Mouse (Mus musculus) heart, embryonic 14.5 days (tissue): ENCODE results near the gene Asb4. TPM values are rescaled to one million over a fixed set of nuclear protein-coding genes. Genes with fewer than 3 reads are reported as not detected.
A peak's percentile ranks its signal among the peaks of the same experiment; 100 is the strongest.
"Not testable (repeated sequence)": the region's sequence is repeated elsewhere in the genome, so short reads cannot be mapped to it uniquely, and the experiment has no call there.

Experiments
- ATAC-seq: fragments of 200-750 bp; cut with Nextera tagmentation; 2 replicates; pipeline ENCODE4 v1.8.0; 2017; ENCODE audit warnings: low read depth, moderate TSS enrichment; ENCODE audit not compliant: insufficient number of reproducible peaks, insufficient read depth, low FRiP score
- H3K27ac ChIP-seq, 2 experiments: fragments of 200-500 bp in 1 of 2; fragments of 300-500 bp in 1 of 2; sonication (generic) in 1 of 2; replicated peaks in 1 of 2; 2 replicates each; pipeline ENCODE4 v1.5.1; 2012 to 2014; ENCODE audit warnings: low read depth in 2 of 2, low read length in 2 of 2, control low read depth in 1 of 2, mild to moderate bottlenecking in 1 of 2, mixed read lengths in 1 of 2; ENCODE audit not compliant: control insufficient read depth in 1 of 2, insufficient read depth in 1 of 2
- H3K27me3 ChIP-seq: fragments of 300-500 bp; sonication (generic); 2 replicates; pipeline ENCODE4 v1.6.1; 2014; ENCODE audit warnings: mild to moderate bottlenecking, low read length, control low read depth; ENCODE audit not compliant: control insufficient read depth, insufficient read depth
- H3K36me3 ChIP-seq: fragments of 300-500 bp; sonication (generic); 2 replicates; pipeline ENCODE4 v1.6.1; 2014; ENCODE audit warnings: mild to moderate bottlenecking, control low read depth, low read length, mixed read lengths; ENCODE audit not compliant: control insufficient read depth, insufficient read depth
- H3K4me1 ChIP-seq, 2 experiments: fragments of 200-500 bp in 1 of 2; fragments of 300-500 bp in 1 of 2; sonication (generic) in 1 of 2; 2 replicates each; pipeline ENCODE4 v1.6.1; 2012 to 2014; ENCODE audit warnings: low read length in 2 of 2, control low read depth in 1 of 2, mixed read lengths in 1 of 2; ENCODE audit not compliant: control insufficient read depth in 2 of 2, insufficient read depth in 2 of 2
- H3K4me2 ChIP-seq: fragments of 300-500 bp; sonication (generic); 2 replicates; pipeline ENCODE4 v1.6.1; 2014; ENCODE audit warnings: mild to moderate bottlenecking, low read length
- H3K4me3 ChIP-seq, 2 experiments: fragments of 200-500 bp in 1 of 2; fragments of 300-500 bp in 1 of 2; sonication (generic) in 1 of 2; 2 replicates each; pipeline ENCODE4 v1.5.1; 2012 to 2014; ENCODE audit warnings: low read length in 2 of 2, mild to moderate bottlenecking in 2 of 2, control low read depth in 1 of 2, low read depth in 1 of 2, moderate library complexity in 1 of 2; ENCODE audit not compliant: control insufficient read depth in 1 of 2, insufficient read depth in 1 of 2
- H3K9ac ChIP-seq: fragments of 300-500 bp; sonication (generic); 2 replicates; pipeline ENCODE4 v1.6.1; 2014; ENCODE audit warnings: mild to moderate bottlenecking, low read length
- H3K9me3 ChIP-seq: fragments of 300-500 bp; sonication (generic); 2 replicates; pipeline ENCODE4 v1.6.1; 2016; ENCODE audit warnings: low read length, control low read depth; ENCODE audit not compliant: control insufficient read depth
- WGBS: fragments of 180-500 bp; shearing (Covaris S2); extraction: QIAGEN DNeasy Blood & Tissue Kit; methylation state at CpG from one replicate; pipeline ENCODE4 v1.1.7; 2014; 5-methylcytosine and 5-hydroxymethylcytosine counted together
- polyA plus RNA-seq: library from polyadenylated mRNA; unstranded; fragments of >200 nt; fragmentation: Nextera tagmentation; extraction: Ambion mirVana; gene quantifications from 2 replicates; pipeline ENCODE4 v1.2.1, GENCODE M21; 2014

The Asb4 gene
- 33.8 and 36.8 TPM in 2 replicates for polyA plus RNA-seq

GRCm38 (mm10) chr6:5383336-5384177 is at the start of gene Asb4:
TSS of gene Asb4 (plus strand) at chr6:5383386.
- ATAC-seq = no peak
- Histone ChIP-seq H3K4me3 (peak within 1 kb of the TSS; percentile 44 to 45), H3K36me3 (no peaks in the 10 kb centered on the region), H3K4me2 (peak within 1 kb of the TSS; percentile 86), H3K9me3 (no peaks in the 10 kb centered on the region), H3K27ac (peak within 1 kb of the TSS; percentile 33 to 38), H3K9ac (peak within 1 kb of the TSS; percentile 71), H3K4me1 (peaks cover 4 to 11% of the 10 kb centered on the region in 2 experiments), H3K27me3 (no peaks in the 10 kb centered on the region)
- 9% methylated on average over 19 of the region's 19 CpGs for WGBS

DNA sequence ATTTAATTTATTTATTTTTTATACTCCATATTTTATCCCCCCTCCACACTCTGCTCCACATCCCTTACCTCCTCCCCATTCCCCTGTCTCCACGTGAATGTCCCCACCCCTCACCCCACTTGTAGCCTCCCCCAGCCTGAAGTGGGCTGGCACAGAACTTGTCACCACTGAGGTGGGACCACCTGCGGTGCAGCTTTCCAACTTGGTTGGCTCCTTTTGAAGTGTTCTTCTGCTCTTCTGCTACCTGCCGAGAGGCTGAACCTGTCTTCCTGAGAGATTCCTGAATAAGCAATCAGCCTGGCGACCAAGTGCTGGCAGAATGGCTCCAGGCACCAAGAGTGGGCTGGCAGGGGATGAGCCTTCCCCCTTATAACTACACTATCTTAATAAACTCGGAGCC is 49.2 kb upstream of the Asb4 start:
- Histone ChIP-seq H3K9ac (no peak overlapping the region), H3K4me2 (peak overlapping the region; percentile 41), H3K9me3 (no peaks in the 10 kb centered on the region), H3K27me3 (no peaks in the 10 kb centered on the region), H3K27ac (no peak overlapping the region), H3K4me1 (no peaks in the 10 kb centered on the region), H3K4me3 (no peak overlapping the region), H3K36me3 (no peaks in the 10 kb centered on the region)
- WGBS = 57% methylated on average over 5 of the region's 5 CpGs
- no peak for ATAC-seq

- not testable (repeated sequence) for H3K36me3 ChIP-seq, H3K27me3 ChIP-seq, H3K4me1 ChIP-seq, H3K9me3 ChIP-seq, H3K27ac ChIP-seq, ATAC-seq, H3K4me3 ChIP-seq, H3K9ac ChIP-seq, H3K4me2 ChIP-seq
Measured at GRCm38 (mm10) chr6:5336016-5336415, 47.2 kb upstream of the Asb4 start.

DNA sequence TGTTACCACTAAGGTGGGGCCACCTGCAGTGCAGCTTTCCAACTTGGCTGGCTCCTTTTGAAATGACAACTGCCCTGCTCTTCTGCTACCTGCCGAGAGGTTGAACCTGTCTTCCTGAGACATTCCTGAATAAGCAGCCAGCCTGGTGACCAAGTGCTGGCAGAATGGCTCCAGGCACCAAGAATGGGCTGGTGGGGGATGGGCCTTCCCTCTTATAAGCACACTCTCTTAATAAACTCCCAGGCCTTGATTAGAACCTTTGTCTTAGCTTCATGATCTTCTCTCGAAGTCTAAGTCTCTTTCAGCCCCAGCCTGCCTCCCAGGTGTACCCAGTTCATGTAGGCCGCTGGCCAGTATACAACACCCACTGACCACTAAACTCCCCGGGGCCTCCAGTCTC is 44.4 kb upstream of the Asb4 start:
- H3K4me1 ChIP-seq, H3K9me3 ChIP-seq, H3K36me3 ChIP-seq, H3K27me3 ChIP-seq, H3K9ac ChIP-seq, H3K4me2 ChIP-seq, ATAC-seq, H3K27ac ChIP-seq, H3K4me3 ChIP-seq: not testable (repeated sequence)
- 84% methylated on average over 4 of the region's 4 CpGs for WGBS

DNA sequence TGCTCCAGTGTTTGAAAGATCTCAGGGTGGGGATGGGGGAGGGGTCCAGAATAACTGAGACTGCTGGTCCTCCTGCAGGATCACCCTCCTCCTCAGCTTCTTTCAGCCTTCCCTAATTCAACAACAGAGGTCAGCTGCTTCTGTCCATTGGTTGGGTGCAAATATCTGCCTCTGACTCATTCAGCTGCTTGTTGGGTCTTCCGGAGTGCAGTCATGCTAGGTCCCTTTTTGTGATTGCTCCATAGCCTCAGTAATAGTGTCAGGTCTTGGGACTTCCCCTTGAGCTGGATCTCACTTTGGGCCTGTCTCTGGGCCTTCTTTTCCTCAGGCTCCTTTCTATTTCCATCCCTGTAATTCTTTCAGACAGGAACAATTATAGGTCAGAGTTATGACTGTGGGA is 43.9 kb upstream of the Asb4 start:
- not testable (repeated sequence) for H3K4me3 ChIP-seq

DNA sequence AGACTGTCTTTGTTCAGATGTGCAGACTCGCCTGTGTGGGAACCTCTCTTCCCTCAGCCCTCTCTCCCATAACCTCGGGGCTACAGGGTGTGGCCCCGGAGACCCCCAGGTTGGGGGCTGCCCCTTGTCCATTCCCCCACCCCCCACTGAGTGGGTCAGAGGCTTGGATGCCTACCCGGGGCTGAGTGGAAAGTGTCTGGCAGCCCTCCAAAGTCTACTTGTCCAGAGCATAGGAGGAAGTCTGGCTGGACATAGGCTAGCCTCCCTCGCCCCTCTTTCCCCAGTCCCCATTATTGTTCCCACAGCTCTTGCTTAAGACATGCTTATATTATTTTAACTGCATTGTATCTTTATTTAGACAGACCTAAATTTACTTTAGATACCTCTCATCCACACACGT is 38.9 kb upstream of the Asb4 start:
- H3K4me3 ChIP-seq = no peak overlapping the region
- peak; percentile 56; the same call in 1 of the 2 replicates for ATAC-seq
- peaks cover 4 to 5% of the 10 kb centered on the region in 2 experiments; a peak in 3 of 4 replicates for H3K4me1 ChIP-seq
- H3K9ac ChIP-seq = no peak overlapping the region
- 45% methylated on average over 6 of the region's 6 CpGs for WGBS
- H3K27me3 ChIP-seq = no peaks in the 10 kb centered on the region
- no peak overlapping the region; a peak in 1 of 4 replicates for H3K27ac ChIP-seq
- H3K9me3 ChIP-seq = no peaks in the 10 kb centered on the region
- no peaks in the 10 kb centered on the region for H3K36me3 ChIP-seq
- no peak overlapping the region for H3K4me2 ChIP-seq

More for the DNA sequence above, 43.9 kb upstream of the Asb4 start:
- not testable (repeated sequence) for H3K36me3 ChIP-seq, H3K9ac ChIP-seq, H3K27ac ChIP-seq, H3K27me3 ChIP-seq, H3K9me3 ChIP-seq, H3K4me2 ChIP-seq, ATAC-seq, H3K4me1 ChIP-seq
- WGBS = 76% methylated on average over 1 of the region's 1 CpGs

GRCm38 (mm10) chr6:5357873-5358272 is 25.3 kb upstream of the Asb4 start:
- ATAC-seq = no peak
- no peaks in the 10 kb centered on the region for H3K36me3 ChIP-seq
- no peak overlapping the region for H3K9ac ChIP-seq
- H3K4me3 ChIP-seq = no peak overlapping the region
- no peaks in the 10 kb centered on the region for H3K4me1 ChIP-seq
- H3K9me3 ChIP-seq = no peaks in the 10 kb centered on the region
- no peak overlapping the region for H3K4me2 ChIP-seq
- H3K27ac ChIP-seq = no peak overlapping the region
- no peaks in the 10 kb centered on the region for H3K27me3 ChIP-seq

DNA sequence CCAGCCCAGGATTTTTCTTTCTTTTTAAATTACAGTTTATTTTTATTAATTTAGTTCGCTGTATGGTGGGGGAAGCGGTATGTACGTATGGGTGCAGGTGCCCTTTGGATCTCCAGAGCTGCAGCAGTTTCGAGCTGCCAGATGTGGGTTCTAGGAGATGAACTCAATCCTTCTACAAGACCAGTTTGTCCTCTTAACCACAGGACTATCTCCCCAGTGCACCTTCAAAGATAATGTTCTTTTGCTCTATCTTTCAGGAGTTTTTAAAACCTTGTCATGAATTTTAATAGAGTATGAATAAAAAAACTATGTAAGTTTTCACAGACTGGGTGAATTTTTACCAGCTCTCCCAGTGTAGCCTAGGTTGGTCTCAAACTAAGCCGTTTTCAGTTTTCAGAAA is 22.8 kb upstream of the Asb4 start:
- 88% methylated on average over 5 of the region's 5 CpGs for WGBS
- H3K9ac ChIP-seq = no peak overlapping the region
- no peaks in the 10 kb centered on the region for H3K9me3 ChIP-seq
- ATAC-seq = no peak
- H3K4me1 ChIP-seq = no peaks in the 10 kb centered on the region
- no peaks in the 10 kb centered on the region for H3K27me3 ChIP-seq
- no peak overlapping the region for H3K4me3 ChIP-seq
- no peak overlapping the region for H3K4me2 ChIP-seq
- H3K36me3 ChIP-seq = no peaks in the 10 kb centered on the region
- H3K27ac ChIP-seq = no peak overlapping the region
